Mouse (Mus musculus) R1 (cell line): ENCODE results near the gene Mafb.

Experiments
- DNase-seq: peaks from one replicate; pipeline ENCODE4 v3.0.0-alpha.2; 2018; ENCODE audit warnings: low read depth, low spot score

Mafb gene

DNA sequence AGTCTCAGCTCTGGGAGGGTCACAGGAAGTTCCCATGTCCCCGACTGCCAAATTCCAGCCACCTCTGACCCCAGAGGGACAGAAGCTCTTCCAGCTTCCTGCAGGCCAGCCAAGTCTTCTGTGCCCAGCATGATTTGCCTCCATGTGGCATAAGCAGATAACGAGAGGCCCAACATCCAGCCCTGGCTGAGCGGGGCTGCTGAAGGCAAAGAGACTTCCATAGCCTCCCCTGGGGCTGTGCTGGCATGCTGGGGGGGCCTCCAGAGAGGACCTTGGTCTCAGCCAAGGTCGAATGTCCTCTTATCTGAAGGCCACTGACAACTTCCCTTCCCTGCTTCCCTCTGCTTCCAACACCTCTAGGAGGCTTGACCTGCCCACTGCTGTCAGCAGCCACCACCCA is 39.7 kb downstream of the Mafb start:
- DNase-seq = no peak

DNA sequence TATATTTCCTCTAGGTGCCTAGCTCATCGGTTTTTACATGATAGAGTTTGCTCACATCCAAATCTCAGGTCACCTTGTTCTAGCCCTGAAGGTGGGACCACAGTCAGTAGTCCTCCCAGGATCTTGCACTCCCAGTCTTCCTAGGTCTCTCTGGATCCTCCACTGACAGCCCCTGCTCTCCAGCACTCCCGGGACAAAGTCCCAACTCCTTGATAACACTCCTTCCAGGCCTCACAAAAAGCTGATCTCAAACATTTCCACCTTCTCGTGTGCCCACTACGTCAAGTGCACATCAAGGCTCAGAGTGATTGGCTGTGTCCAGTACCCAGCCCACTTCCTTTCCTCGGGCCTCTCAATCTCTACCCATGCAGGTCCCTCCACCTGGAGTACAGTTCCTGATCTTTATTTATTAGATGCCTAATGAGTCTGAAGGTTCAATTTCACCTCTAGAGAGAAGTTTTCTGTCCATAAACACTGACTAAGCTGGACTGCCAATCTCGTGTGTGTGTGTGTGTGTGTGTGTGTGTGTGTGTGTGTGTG is 41.7 kb downstream of the Mafb start:
- DNase-seq = no peak

GRCm38 (mm10) chr2:160321829-160322228 is 45.0 kb downstream of the Mafb start:
- DNase-seq = no peak

- no peak for DNase-seq
These were observed 48.6 kb downstream of the Mafb start for GRCm38 (mm10) chr2:160318255-160318654.
